Mouse (Mus musculus): ENCODE measurements around the gene Mapk7.

GRCm38 (mm10) chr11:61533571-61533970 lies 39.4 kb upstream of the Mapk7 start:
- TF ChIP-seq CTCF (IDR thresholded peaks at IDR 0.05; ENCODE audit: extremely low read depth, insufficient read depth, low read length): no peak
- no peak for TF ChIP-seq POLR2A (IDR thresholded peaks at IDR 0.05; ENCODE audit: extremely low read depth, insufficient read depth, low read length)

Data from cortical plate, adult 2 months (tissue).